Mouse (Mus musculus) adrenal gland, adult 2 months (tissue): ENCODE measurements around the gene Sh2b3. TPM values are rescaled to one million over a fixed set of nuclear protein-coding genes. Genes with fewer than 3 reads are reported as not detected.

Experiments
- DNase-seq: peaks from one replicate; pipeline ENCODE4 v3.0.0; 2021
- microRNA-seq, 2 experiments: library from miRNA; unstranded; fragments of <30 nt; microRNA quantifications; one replicate each; pipeline ENCODE4 v1.2.0; 2021
- polyA plus RNA-seq: library from polyadenylated mRNA; depleted of rRNA; stranded (reverse); fragments of >200 nt; gene quantifications from 2 replicates; pipeline ENCODE4 v1.2.3, GENCODE M21; 2012; rRNA removed
- total RNA-seq, 2 experiments: library from RNA; stranded (reverse); gene quantifications; 2 replicates each; pipeline ENCODE4 v1.2.3; 2021

The Sh2b3 gene
- total and polyA plus RNA-seq, 3 experiments, result 28.8 to 147 (median 32.1) TPM

DNA sequence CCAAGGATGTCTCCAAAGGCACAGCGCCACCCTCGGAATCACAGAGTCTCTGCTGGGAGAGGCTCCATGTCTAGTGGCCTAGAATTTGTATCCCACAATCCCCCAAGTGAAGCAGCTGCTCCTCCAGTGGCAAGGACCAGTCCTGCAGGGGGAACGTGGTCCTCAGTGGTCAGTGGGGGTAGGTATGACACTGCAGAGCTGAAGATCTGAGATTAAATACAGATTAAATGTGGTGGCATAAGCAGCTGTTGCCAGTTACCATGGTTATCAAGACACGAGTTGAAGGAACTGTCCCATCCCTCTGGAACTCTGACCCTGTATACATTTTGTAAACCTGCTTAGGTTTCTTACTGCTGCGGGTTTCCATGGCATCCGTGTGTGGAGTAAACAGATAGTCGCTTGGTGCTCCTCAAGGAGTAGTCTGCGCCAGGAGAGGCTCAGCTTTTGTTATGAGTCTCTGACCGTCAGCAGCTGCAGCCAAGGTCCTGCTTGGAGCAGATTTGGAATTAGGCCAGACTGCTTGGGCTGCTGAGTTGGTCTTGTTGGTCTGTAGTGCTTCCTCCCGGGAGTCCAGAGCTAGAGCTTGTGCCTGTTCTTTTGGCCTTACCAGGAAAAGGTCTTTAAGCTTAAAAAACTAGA is 53.5 kb downstream of the Sh2b3 start:
- DNase-seq, result peak; percentile 75

DNA sequence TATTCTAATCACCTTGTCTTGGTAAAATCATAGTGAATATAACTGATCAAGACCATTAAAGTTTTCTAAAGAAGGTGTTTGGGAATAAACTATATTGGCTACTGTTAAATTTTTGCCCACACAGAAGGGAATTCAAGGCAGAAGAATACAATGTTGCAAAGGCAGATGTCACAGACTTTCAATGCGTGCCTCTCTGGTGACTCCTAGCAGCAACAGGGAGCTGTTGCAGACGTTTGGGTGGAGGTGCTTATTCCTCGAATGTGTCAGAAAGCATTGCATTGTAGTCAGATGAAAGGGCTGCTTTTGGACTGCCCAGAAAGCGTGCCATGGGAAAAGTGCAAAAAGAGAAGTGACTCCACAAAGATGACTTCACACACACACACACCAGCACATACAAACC is 55.0 kb downstream of the Sh2b3 start:
- DNase-seq, result no peak

GRCm38 (mm10) chr5:121780180-121780579 is 57.3 kb downstream of the Sh2b3 start:
- DNase-seq, result no peak

DNA sequence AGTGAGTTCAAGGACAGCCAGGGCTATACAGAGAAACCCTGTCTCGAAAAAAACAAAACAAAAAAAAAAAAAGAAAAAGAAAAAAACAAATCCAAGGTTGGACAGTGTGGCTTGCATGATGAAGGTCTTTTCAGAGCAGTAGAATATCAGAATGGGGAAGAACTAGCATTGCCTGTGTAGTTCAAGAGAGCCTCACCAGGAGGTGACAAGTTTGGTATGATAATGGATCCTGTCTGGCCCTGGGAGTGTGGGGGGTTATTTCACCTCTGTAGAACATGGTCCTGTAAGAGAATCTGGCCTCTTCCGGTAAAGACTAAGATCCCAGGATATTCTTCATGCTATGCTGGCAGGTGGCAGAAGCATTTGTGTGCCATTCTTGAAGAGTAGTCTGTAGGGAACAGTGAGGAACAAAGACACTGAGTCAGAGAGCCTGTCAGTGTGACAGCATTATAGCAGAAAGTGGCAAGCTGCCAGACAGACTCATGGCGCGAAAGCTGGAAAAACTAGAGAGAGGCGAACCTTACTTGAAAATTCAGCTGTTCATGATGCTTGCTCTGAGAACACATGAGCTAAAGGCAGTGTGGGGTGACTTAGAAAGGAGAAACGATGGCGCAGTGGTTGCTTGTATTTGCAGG is 58.8 kb downstream of the Sh2b3 start:
- DNase-seq, result peak; percentile 41

- DNase-seq, result no peak
These were observed 65.8 kb downstream of the Sh2b3 start for GRCm38 (mm10) chr5:121771611-121772010.

DNA sequence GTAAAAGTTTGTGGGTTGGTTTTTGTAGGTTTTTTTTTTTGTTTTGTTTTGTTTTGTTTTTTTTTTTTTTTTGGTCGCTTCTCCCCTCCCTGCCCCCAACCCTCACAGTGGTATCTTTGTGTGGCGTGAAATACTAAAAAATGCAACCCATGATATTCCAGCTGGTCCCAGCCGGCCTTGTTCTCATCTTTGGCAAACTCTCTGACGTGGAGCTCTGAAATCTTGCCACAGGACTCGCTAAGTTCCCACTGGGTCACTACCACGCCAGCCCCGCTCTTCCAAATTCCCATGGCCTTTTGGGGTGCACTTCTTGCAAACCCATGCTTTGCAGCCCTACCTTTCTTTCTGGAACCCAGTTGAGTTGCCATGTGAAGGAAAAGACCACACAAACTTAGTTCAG is 67.6 kb downstream of the Sh2b3 start:
- no peak for DNase-seq

- no peak for DNase-seq
These were observed 69.9 kb downstream of the Sh2b3 start for GRCm38 (mm10) chr5:121767564-121767963.

GRCm38 (mm10) chr5:121766038-121766773 is 71.2 kb downstream of the Sh2b3 start:
- no peak for DNase-seq

Small RNAs within 50 kb of the gene (microRNA-seq; reads per million reads assigned to microRNA genes)
- 2.2 to 4.5 reads per million in 2 experiments for gene Mir7031

Other genes with a start within 250 kb of the Sh2b3 start
- 1,000 to 10,000 TPM; 1,066 to 2,347 TPM for gene Aldh2, start 243.8 kb downstream of the Sh2b3 start, total RNA-seq
- gene Aldh2, start 243.8 kb downstream of the Sh2b3 start, polyA plus RNA-seq, result 3,430 and 6,143 TPM in 2 replicates
- gene Acad12, start 218.7 kb downstream of the Sh2b3 start, total RNA-seq, result 10 to 100 TPM; 19.4 to 23.5 TPM
- gene Acad12, start 218.7 kb downstream of the Sh2b3 start, polyA plus RNA-seq, result 14.1 and 14.5 TPM in 2 replicates
- 10 to 100 TPM; 23.1 to 25.4 TPM for gene Acad10, start 177.1 kb downstream of the Sh2b3 start, total RNA-seq
- 9.8 and 10.0 TPM in 2 replicates for gene Acad10, start 177.1 kb downstream of the Sh2b3 start, polyA plus RNA-seq
- gene Brap, start 177.1 kb downstream of the Sh2b3 start, total RNA-seq, result 10 to 100 TPM; 52.4 to 60.5 TPM
- gene Brap, start 177.1 kb downstream of the Sh2b3 start, polyA plus RNA-seq, result 14.7 and 17.0 TPM in 2 replicates
- gene Atxn2, start 126.3 kb downstream of the Sh2b3 start, total RNA-seq, result 100 to 1,000 TPM; 146 to 229 TPM
- gene Atxn2, start 126.3 kb downstream of the Sh2b3 start, polyA plus RNA-seq, result 214 and 218 TPM in 2 replicates
- 1 to 10 TPM; 5.6 to 9.2 TPM for gene Pheta1, start 11.3 kb upstream of the Sh2b3 start, total RNA-seq
- 24.3 and 27.4 TPM in 2 replicates for gene Pheta1, start 11.3 kb upstream of the Sh2b3 start, polyA plus RNA-seq
- gene Cux2, start 212.5 kb upstream of the Sh2b3 start, total RNA-seq, result 10 to 100 TPM; 14.4 to 22.0 TPM
- 32.2 and 37.6 TPM in 2 replicates for gene Cux2, start 212.5 kb upstream of the Sh2b3 start, polyA plus RNA-seq